Mouse (Mus musculus) olfactory bulb, adult 2 months (tissue): ENCODE results near the gene Clpp.

Source experiments
- CTCF ChIP-seq: fragments of 200-500 bp; IDR thresholded peaks from 2 replicates; pipeline ENCODE4 v1.5.1; 2012; ENCODE audit warnings: low read depth, mild to moderate bottlenecking, low read length, moderate library complexity; ENCODE audit not compliant: insufficient read depth
- POLR2A ChIP-seq: fragments of 200-500 bp; IDR thresholded peaks from 2 replicates; pipeline ENCODE4 v1.6.1; 2012; ENCODE audit warnings: mild to moderate bottlenecking, low read depth, low read length, moderate library complexity; ENCODE audit not compliant: insufficient read depth

GRCm38 (mm10) chr17:57031661-57032420 lies 41.7 kb downstream of the Clpp start:
- TF ChIP-seq POLR2A (peak; percentile 62), CTCF (no peak)
